Mouse (Mus musculus) cerebellum, adult 2 months (tissue): ENCODE data around the gene Foxd3. TPM values are rescaled to one million over a fixed set of nuclear protein-coding genes. Genes with fewer than 3 reads are reported as not detected.

ENCODE experiments used
- DNase-seq, 2 experiments: peaks; one replicate each; pipeline ENCODE4 v3.0.0; 2021
- H3K27ac ChIP-seq: fragments of 200-500 bp; 2 replicates; pipeline ENCODE4 v1.5.1; 2012; ENCODE audit warnings: low read length, control low read depth, inconsistent platforms; ENCODE audit not compliant: insufficient read depth
- H3K27me3 ChIP-seq: fragments of 200-500 bp; 2 replicates; pipeline ENCODE4 v1.6.1; 2012; ENCODE audit warnings: inconsistent platforms, mild to moderate bottlenecking, low read length, moderate library complexity; ENCODE audit not compliant: control insufficient read depth, insufficient read depth
- H3K4me1 ChIP-seq: fragments of 200-500 bp; 2 replicates; pipeline ENCODE4 v1.6.1; 2011; ENCODE audit warnings: low read length; ENCODE audit not compliant: control insufficient read depth, insufficient read depth
- H3K4me3 ChIP-seq: fragments of 200-500 bp; replicated peaks from 2 replicates; pipeline ENCODE3; 2011; ENCODE audit warnings: mild to moderate bottlenecking, low read depth, low read length, control low read depth; ENCODE audit not compliant: insufficient read depth
- CTCF ChIP-seq: fragments of 200-500 bp; IDR thresholded peaks from 2 replicates; pipeline ENCODE4 v1.5.1; 2011; ENCODE audit warnings: low read depth, mild to moderate bottlenecking, control low read depth, low read length, moderate library complexity, borderline replicate concordance; ENCODE audit not compliant: insufficient read depth
- POLR2A ChIP-seq: fragments of 200-500 bp; IDR thresholded peaks from 2 replicates; pipeline ENCODE4 v1.6.1; 2011; ENCODE audit warnings: low read length, control low read depth, borderline replicate concordance; ENCODE audit not compliant: insufficient read depth
- WGBS: fragments of 180-500 bp; shearing (Covaris S2); methylation state at CpG from one replicate; pipeline ENCODE4 v1.1.7; 2018; 5-methylcytosine and 5-hydroxymethylcytosine counted together
- polyA plus RNA-seq: library from polyadenylated mRNA; depleted of rRNA; stranded (reverse); fragments of >200 nt; gene quantifications from 2 replicates; pipeline ENCODE4 v1.2.3, GENCODE M21; 2012

The Foxd3 gene
- polyA plus RNA-seq, 1 experiment: 0.18 TPM

DNA sequence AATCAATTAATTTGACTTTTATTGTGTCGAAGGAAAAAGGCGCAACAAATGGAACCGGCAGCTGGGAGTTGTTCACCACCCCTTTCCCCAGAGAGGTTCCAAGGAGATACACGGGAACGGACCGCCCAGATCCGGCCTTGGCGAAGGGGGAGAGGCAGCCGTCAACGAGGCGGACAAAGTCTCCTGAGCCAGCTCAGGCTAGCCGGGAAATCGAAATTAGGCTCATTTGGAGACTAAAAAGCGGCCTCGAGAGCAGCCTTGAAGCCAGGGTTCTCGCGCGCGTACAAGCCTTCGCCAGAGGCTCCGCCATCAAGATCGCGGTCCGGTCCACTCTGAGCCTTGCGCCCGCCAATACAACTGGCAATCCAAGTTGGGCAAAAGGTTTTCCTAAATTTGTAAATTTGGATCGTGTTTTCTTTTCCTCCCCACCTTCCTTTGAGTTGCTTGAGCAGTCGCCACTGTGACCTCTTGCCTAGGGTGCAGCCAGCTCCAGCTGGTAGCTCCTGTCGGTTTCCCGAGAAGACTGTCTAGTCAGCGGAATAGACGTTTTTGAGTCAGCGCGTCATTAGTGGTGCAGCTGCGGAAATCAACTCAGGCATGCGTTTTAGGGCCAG, 2.4 kb upstream of the Foxd3 start:
- H3K4me3 ChIP-seq: no peak overlapping the region
- peaks cover 44% of the 10 kb centered on the region; the same call in 1 of the 2 replicates for H3K27me3 ChIP-seq
- TF ChIP-seq CTCF: no peak
- 2% methylated on average over 36 of the region's 36 CpGs for WGBS
- peak; percentile 5 to 33 for DNase-seq
- H3K27ac ChIP-seq: no peak overlapping the region
- H3K4me1 ChIP-seq: no peaks in the 10 kb centered on the region

- H3K27me3 ChIP-seq: peaks cover 46% of the 10 kb centered on the region; the same call in 1 of the 2 replicates
- H3K4me1 ChIP-seq: no peaks in the 10 kb centered on the region
- WGBS: 5% methylated on average over 27 of the region's 27 CpGs
- TF ChIP-seq POLR2A: no peak
- TF ChIP-seq CTCF: no peak
- no peak overlapping the region for H3K4me3 ChIP-seq
- no peak overlapping the region for H3K27ac ChIP-seq
- peak; percentile 4 to 23 for DNase-seq
Observed at GRCm38 (mm10) chr4:99654621-99655296, 1.3 kb upstream of the Foxd3 start.

DNA sequence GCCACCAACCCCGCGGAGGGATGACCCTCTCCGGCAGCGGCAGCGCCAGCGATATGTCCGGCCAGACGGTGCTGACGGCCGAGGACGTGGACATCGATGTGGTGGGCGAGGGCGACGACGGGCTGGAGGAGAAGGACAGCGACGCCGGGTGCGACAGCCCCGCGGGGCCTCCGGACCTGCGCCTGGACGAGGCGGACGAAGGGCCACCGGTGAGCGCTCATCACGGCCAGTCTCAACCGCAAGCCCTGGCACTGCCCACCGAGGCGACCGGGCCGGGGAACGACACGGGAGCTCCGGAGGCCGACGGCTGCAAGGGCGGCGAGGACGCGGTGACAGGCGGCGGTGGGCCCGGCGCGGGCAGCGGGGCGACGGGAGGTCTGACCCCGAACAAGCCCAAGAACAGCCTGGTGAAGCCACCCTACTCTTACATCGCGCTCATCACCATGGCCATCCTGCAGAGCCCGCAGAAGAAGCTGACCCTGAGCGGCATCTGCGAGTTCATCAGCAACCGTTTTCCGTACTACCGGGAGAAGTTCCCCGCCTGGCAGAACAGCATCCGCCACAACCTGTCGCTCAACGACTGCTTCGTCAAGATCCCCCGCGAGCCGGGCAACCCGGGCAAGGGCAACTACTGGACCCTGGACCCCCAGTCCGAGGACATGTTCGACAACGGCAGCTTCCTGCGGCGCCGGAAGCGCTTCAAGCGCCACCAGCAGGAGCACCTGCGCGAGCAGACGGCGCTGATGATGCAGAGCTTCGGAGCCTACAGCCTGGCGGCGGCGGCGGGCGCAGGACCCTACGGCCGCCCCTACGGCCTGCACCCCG, 718 bp downstream of the Foxd3 start:
- H3K27ac ChIP-seq: no peak overlapping the region
- H3K4me3 ChIP-seq: no peak overlapping the region
- no peaks in the 10 kb centered on the region for H3K4me1 ChIP-seq
- H3K27me3 ChIP-seq: peaks cover 45% of the 10 kb centered on the region; the same call in 1 of the 2 replicates
- peak; percentile 8 to 41 for DNase-seq
- 1% methylated on average over 81 of the region's 92 CpGs for WGBS
- TF ChIP-seq POLR2A: no peak

DNA sequence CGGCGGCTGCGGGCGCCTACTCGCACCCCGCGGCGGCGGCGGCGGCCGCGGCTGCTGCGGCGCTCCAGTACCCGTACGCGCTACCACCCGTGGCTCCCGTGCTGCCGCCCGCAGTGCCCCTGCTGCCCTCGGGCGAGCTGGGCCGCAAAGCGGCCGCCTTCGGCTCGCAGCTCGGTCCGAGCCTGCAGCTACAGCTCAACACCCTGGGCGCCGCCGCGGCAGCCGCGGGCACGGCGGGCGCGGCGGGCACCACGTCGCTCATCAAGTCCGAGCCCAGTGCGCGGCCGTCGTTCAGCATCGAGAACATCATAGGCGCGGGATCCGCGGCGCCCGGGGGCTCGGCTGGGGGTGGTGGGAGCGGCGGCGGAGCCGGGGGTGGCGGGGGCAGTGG, 1.3 kb downstream of the Foxd3 start:
- WGBS: 2% methylated on average over 24 of the region's 62 CpGs
- H3K4me3 ChIP-seq: no peak overlapping the region
- DNase-seq: peak in 1 of 2 experiments; percentile 3
- H3K27me3 ChIP-seq: peaks cover 43% of the 10 kb centered on the region; the same call in 1 of the 2 replicates
- TF ChIP-seq POLR2A (no peak), CTCF (no peak)
- no peak overlapping the region for H3K27ac ChIP-seq
- no peaks in the 10 kb centered on the region for H3K4me1 ChIP-seq

GRCm38 (mm10) chr4:99657831-99658470, 1.9 kb downstream of the Foxd3 start:
- 3% methylated on average over 39 of the region's 41 CpGs for WGBS
- Histone ChIP-seq H3K27ac (no peak overlapping the region), H3K4me1 (no peaks in the 10 kb centered on the region), H3K4me3 (no peak overlapping the region), H3K27me3 (peaks cover 42% of the 10 kb centered on the region; the same call in 1 of the 2 replicates)
- TF ChIP-seq CTCF (no peak), POLR2A (no peak)
- DNase-seq: peak; percentile 11 to 40

GRCm38 (mm10) chr4:99658881-99659280, 2.8 kb downstream of the Foxd3 start:
- Histone ChIP-seq H3K4me3 (no peak overlapping the region), H3K27me3 (peaks cover 36% of the 10 kb centered on the region; the same call in 1 of the 2 replicates), H3K4me1 (no peaks in the 10 kb centered on the region), H3K27ac (no peak overlapping the region)
- TF ChIP-seq POLR2A (no peak), CTCF (no peak)
- no peak for DNase-seq
- WGBS: 23% methylated on average over 6 of the region's 6 CpGs

DNA sequence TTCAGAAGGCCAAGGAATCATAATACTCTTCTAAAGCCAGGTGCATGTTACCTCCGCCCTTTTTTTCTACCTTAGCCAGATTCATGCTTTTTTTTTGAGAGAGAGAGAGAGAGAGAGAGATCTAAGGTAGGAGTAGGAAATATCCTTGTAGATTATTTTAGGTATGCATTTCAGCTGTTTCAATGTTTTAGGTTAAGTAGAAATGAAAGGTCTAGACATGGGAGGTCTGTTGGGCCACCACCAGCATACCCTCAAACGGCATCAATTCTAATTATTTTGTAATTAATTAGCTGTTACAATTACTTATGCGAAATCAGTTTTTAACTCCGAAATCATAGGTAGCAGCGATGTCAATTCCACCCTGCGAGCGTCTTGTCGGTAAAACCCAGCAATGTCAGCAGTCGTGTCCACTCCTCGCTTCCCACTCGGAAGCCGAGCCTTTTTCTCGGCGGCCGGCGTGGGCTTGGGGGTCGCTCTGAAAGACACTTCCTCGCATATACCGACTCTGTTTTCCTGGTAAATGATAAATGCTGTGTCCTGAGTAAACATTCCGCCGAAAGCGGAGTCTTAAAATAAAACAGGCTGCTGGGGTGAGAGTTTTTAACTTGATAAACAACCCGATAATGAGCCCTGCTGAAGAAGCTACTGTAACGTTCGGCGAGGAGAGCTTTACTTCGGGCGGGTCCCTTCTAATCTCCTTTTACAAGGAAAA, 3.4 kb downstream of the Foxd3 start:
- Histone ChIP-seq H3K27me3 (peaks cover 33% of the 10 kb centered on the region; the same call in 1 of the 2 replicates), H3K27ac (no peak overlapping the region), H3K4me1 (no peaks in the 10 kb centered on the region), H3K4me3 (no peak overlapping the region)
- 7% methylated on average over 28 of the region's 28 CpGs for WGBS
- TF ChIP-seq CTCF (no peak), POLR2A (no peak)
- DNase-seq: peak; percentile 14 to 37
